Mouse (Mus musculus): ENCODE measurements at regions not wholly inside any gene's neighbourhood (a gene's known extent, or its start where the extent isn't known, plus 50 kb on each side); places are given as distances from the start of the nearest gene placed in this dataset.

GRCm38 (mm10) chr6:84266736-84267135, 258.3 kb downstream of the Dysf start:
- H3K36me3 ChIP-seq (ENCODE audit: poor library complexity, severe bottlenecking), result no peaks in the 10 kb centered on the region
- no peaks in the 10 kb centered on the region for H3K27me3 ChIP-seq
- WGBS, result 80% methylated on average over 13 of the region's 13 CpGs
- H3K9me3 ChIP-seq (replicated peaks), result no peaks in the 10 kb centered on the region
- H3K4me1 ChIP-seq, result no peaks in the 10 kb centered on the region
- H3K4me2 ChIP-seq, result no peak overlapping the region
- no peak overlapping the region for H3K27ac ChIP-seq
- no peak overlapping the region for H3K9ac ChIP-seq
- ATAC-seq, result no peak
- no peak overlapping the region for H3K4me3 ChIP-seq

GRCm38 (mm10) chr6:84264681-84265080, 256.3 kb downstream of the Dysf start:
- WGBS, result 92% methylated on average over 4 of the region's 4 CpGs

GRCm38 (mm10) chr6:84263686-84264085, 255.3 kb downstream of the Dysf start:
- Histone ChIP-seq H3K9me3 (replicated peaks) (no peaks in the 10 kb centered on the region), H3K4me2 (no peak overlapping the region), H3K27ac (no peak overlapping the region), H3K36me3 (ENCODE audit: poor library complexity, severe bottlenecking) (no peaks in the 10 kb centered on the region), H3K4me1 (no peaks in the 10 kb centered on the region), H3K27me3 (no peaks in the 10 kb centered on the region), H3K4me3 (no peak overlapping the region), H3K9ac (no peak overlapping the region)
- WGBS, result 71% methylated on average over 2 of the region's 2 CpGs
- no peak for ATAC-seq

More at GRCm38 (mm10) chr6:84264681-84265080, 256.3 kb downstream of the Dysf start:
- no peak overlapping the region for H3K4me2 ChIP-seq
- no peaks in the 10 kb centered on the region for H3K36me3 ChIP-seq (ENCODE audit: poor library complexity, severe bottlenecking)
- no peaks in the 10 kb centered on the region for H3K4me1 ChIP-seq
- no peak overlapping the region for H3K4me3 ChIP-seq
- no peaks in the 10 kb centered on the region for H3K9me3 ChIP-seq (replicated peaks)
- H3K27ac ChIP-seq, result no peak overlapping the region
- H3K9ac ChIP-seq, result no peak overlapping the region
- no peak for ATAC-seq
- no peaks in the 10 kb centered on the region for H3K27me3 ChIP-seq

GRCm38 (mm10) chr6:84262766-84263165, 254.4 kb downstream of the Dysf start:
- no peak overlapping the region for H3K27ac ChIP-seq
- no peak overlapping the region for H3K4me2 ChIP-seq
- no peak overlapping the region for H3K9ac ChIP-seq
- H3K4me3 ChIP-seq, result no peak overlapping the region
- WGBS, result 50% methylated on average over 6 of the region's 6 CpGs
- H3K4me1 ChIP-seq, result no peaks in the 10 kb centered on the region
- ATAC-seq, result no peak
- H3K36me3 ChIP-seq (ENCODE audit: poor library complexity, severe bottlenecking), result no peaks in the 10 kb centered on the region
- H3K27me3 ChIP-seq, result no peaks in the 10 kb centered on the region
- H3K9me3 ChIP-seq (replicated peaks), result no peaks in the 10 kb centered on the region

GRCm38 (mm10) chr6:84261483-84261882, 253.1 kb downstream of the Dysf start:
- Histone ChIP-seq H3K4me2 (no peak overlapping the region), H3K36me3 (ENCODE audit: poor library complexity, severe bottlenecking) (no peaks in the 10 kb centered on the region), H3K9me3 (replicated peaks) (no peaks in the 10 kb centered on the region), H3K9ac (no peak overlapping the region), H3K27me3 (no peaks in the 10 kb centered on the region), H3K4me3 (no peak overlapping the region), H3K4me1 (no peaks in the 10 kb centered on the region), H3K27ac (no peak overlapping the region)
- 92% methylated on average over 3 of the region's 3 CpGs for WGBS
- no peak for ATAC-seq
